Mouse (Mus musculus) cerebellum, adult 18-20 months (tissue): ENCODE results near the gene Papola.

Source experiments
- DNase-seq, 2 experiments: peaks; one replicate each; pipeline ENCODE4 v3.0.0; 2021

The Papola gene

DNA sequence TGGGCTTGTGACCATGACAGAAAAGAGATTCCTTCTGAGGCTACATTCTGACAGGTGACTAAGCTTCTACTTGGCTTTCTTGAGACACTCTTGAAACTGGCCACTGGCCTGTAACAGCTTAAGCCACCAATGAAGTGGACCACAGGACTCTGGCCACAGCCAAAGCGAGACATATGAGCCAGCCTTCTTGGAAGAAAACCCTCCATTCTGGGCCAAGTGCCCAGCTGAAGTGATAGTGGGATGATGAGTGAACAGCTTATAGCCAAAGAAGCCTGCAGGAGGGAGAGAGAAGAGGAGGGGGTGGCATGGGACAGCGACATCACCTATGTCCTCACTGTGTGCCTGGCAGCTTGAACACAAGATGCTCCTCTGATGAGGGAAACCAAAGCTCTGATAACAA lies 83.2 kb downstream of the Papola start:
- no peak for DNase-seq

GRCm38 (mm10) chr12:105869242-105869641 lies 84.7 kb downstream of the Papola start:
- DNase-seq: no peak

- no peak for DNase-seq
Observed at GRCm38 (mm10) chr12:105869696-105870095, 85.2 kb downstream of the Papola start.

DNA sequence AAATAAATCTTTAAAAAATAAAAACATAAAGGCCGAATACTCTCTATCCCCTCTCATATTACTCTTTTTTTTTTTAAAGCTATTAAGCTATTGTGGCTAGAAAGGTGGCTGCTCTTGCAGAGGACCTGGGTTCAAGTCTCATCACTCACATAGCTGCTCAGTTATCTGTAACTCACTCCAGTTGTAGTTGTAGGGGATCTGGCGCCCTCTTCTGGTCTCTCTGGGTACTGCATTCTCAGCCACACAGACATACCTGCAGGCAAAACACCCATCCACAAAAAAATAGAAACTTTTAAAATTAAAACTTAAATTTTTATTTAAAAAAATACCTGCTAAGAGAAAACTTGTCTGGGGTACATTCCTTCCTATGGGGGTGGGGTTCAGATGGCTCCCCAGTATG lies 88.8 kb downstream of the Papola start:
- DNase-seq: no peak

DNA sequence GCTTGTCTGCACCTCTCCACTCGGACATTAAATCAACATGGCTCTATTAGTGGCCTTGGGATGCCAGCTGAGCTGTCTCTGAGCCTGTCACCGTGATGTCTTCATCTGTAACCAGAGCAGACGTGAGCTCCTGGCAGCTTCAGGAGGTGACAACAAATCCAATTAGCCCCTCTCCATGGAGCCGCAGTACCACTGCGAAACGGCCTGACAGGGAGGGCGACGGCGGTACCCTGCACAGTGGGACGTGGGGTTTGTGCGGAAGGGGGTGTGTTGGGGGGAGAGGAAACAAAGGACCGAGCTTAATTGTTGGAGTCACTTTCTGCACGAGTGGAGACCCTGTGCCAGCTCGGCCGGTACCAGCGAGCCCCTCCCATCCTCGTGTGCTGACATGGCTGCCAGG lies 90.6 kb downstream of the Papola start:
- peak; percentile 19 to 25 for DNase-seq

DNA sequence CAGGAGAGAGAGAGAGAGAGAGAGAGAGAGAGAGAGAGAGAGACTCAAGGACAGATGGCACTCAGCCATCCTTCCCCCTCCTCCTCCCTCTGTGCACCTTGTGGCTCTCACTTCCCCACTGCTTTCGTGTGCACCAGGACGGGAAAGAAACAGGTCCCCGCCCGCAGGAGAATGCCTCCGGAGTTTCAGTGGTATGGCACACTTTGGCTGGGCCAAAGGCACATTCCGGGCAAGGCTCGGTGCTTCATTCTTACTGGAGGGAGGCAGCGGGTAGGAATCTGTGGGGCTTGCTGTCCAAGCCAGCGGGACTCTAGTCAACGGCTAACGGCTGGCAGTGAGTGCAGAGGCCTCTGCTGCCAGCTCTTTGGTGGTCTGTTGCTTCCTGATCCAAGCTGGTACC lies 92.0 kb downstream of the Papola start:
- DNase-seq: no peak

GRCm38 (mm10) chr12:105876931-105877330 lies 92.4 kb downstream of the Papola start:
- DNase-seq: no peak

DNA sequence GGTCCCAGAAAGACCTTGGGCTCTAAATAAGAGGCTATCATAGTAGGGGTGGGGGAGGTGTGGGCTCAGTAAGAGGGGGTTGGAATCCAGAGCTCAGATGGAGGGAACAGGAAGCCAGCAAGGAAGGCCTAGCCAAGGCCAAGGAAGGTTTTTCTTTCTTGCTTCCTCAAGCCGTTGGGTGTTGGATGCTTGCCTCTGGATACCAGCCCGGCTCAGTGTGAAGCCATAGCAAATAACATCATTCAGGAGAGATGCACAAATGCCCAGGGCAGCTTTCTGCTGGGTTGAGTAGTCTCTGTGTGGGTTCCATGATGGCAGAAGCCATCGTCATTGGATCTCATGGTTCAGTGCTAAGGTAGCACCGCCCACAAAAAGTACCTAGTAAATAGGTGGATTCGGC lies 94.3 kb downstream of the Papola start:
- DNase-seq: no peak

- DNase-seq: peak in 1 of 2 experiments; percentile 15
Observed at GRCm38 (mm10) chr12:105883799-105884514, 99.5 kb downstream of the Papola start.

DNA sequence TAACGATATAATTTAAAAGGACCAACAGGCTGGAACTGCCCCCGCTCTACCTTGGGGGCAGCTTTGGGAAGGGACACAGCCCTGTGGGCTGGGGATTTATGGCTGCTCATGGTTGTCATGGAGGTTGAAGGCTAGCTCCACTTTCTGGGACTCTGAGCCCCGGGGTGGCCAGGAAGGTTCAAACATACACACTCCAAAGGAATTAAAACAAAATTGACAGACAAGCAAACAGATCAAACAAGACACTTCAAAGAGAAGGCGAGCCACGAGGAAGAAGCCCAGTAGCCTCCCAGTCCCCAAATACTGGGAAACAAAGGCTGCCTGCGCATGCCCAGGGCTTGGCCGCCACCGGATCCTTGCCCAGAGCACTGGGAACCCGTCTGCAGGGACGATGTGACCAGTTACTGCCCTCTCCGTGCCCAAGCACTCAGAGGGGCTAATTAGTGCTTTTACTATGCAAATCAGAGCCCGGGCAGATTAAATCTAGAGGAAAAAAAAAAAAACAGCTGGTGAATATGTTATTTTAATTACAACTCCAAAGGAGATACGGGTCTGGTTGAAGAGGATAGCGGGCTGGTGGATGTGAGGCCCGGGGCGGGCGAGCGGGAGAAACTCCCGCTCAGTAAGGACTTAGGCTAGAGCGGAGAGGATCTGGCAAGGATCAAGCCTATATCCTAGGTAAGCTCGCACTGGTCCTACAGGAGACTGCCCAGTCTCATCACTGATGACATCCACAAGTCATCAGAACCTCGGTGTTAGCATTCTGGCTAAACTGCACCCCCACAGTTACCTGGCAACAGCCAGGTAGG lies 100.2 kb downstream of the Papola start:
- DNase-seq: no peak
